Comparison of ENCODE assay signal across 10 mouse cellular contexts in the genomic region with DNA sequence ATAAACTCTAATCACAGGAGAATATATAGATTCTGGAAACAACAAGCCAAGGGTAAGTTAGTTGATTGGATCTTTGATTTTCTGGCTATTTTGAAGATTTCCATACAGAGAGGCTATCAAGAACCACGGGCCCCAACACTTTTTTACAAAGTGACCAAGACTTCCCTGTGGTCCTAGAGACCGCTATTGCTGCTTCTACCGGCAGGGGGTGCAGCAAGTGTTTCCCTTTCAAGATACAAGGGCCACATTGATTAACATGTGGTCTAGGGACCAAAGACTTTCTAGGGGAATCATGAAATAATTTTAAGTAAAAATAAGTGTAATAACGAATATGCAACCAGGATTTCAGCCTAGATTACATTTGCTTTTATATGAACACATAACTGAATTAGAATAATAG. TPM values are rescaled to one million over a fixed set of nuclear protein-coding genes. Genes with fewer than 3 reads are reported as not detected.
DNase-seq lines count a peak whose midpoint lies in the region; ATAC-seq and TF ChIP-seq lines count a peak whose summit lies in the region.
"Had no signal": no experiment of that assay in that cellular context is flagged by ENCODE, and none has a peak within 500 bp of the region (broad histone marks: within the 10 kb centered on the region; RNA-seq: fewer than 3 reads in every experiment).

No protein-coding gene starts in this region.

- no peak overlapping the region for H3K4me2 ChIP-seq in intestine, embryonic 14.5 days (ENCODE audit: low read length)
- no peak overlapping the region for H3K4me2 ChIP-seq in intestine, embryonic 15.5 days (replicated peaks)
- H3K4me2 ChIP-seq: lung, embryonic 15.5 days had no signal

- 0 out of 2 replicates have a peak, but pooled peaks have one; percentile 15 for TF ChIP-seq CTCF in G1E (IDR thresholded peaks at IDR 0.05; ENCODE audit: low read depth, low read length)
- peak; percentile 82 for TF ChIP-seq CTCF in left cerebral cortex, adult 2 months (IDR thresholded peaks at IDR 0.05)

- no peak overlapping the region for H3K27ac ChIP-seq in intestine, embryonic 14.5 days (ENCODE audit: low read depth)
- H3K27ac ChIP-seq in intestine, embryonic 15.5 days: no peak overlapping the region
- no peak overlapping the region for H3K27ac ChIP-seq in left cerebral cortex, adult 2 months
- H3K27ac ChIP-seq: lung, embryonic 15.5 days had no signal

- no peak overlapping the region for H3K9ac ChIP-seq in intestine, embryonic 14.5 days (ENCODE audit: low read length)
- no peak overlapping the region for H3K9ac ChIP-seq in intestine, embryonic 15.5 days
- H3K9ac ChIP-seq: lung, embryonic 15.5 days had no signal

- 0 out of 2 replicates have a peak, but pooled peaks cover 2% of the 10 kb centered on the region for H3K27me3 ChIP-seq in intestine, embryonic 14.5 days (replicated peaks; ENCODE audit: control insufficient read depth, insufficient read depth, low read length)
- no peaks in the 10 kb centered on the region for H3K27me3 ChIP-seq in intestine, embryonic 15.5 days (replicated peaks)
- peaks cover 5% of the 10 kb centered on the region for H3K27me3 ChIP-seq in G1E (ENCODE audit: insufficient read depth, low read length)

- no peaks in the 10 kb centered on the region for H3K36me3 ChIP-seq in intestine, embryonic 14.5 days (ENCODE audit: control insufficient read depth, insufficient read depth, low read length)
- H3K36me3 ChIP-seq in intestine, embryonic 15.5 days: no peaks in the 10 kb centered on the region
- H3K36me3 ChIP-seq in G1E (replicated peaks): no peaks in the 10 kb centered on the region
- H3K36me3 ChIP-seq: lung, embryonic 15.5 days had no signal

- peak; percentile 71 for DNase-seq in intestine, embryonic 14.5 days (ENCODE audit: low spot score)
- DNase-seq in G1E (ENCODE audit: low spot score): no peak
- peak; percentile 38 for DNase-seq in c-Kit-positive CD71-positive TER-119-positive erythroid progenitor cells, embryonic 14.5 days (ENCODE audit: low spot score)
- DNase-seq in left cerebral cortex, adult 2 months (ENCODE audit: extremely low spot score in 1 of 2, low spot score in 2 of 2): peak; percentile 36 to 54
- DNase-seq in natural killer cell, adult 2 months (ENCODE audit: low spot score in 2 of 2): peak; percentile 38 to 68
- DNase-seq in thymus, postnatal 14 days: peak; percentile 68

- ATAC-seq in intestine, embryonic 14.5 days (replicated peaks; ENCODE audit: low FRiP score, low TSS enrichment, low read depth): no peak
- ATAC-seq in intestine, embryonic 15.5 days: no peak
- ATAC-seq in G1E (ENCODE audit: extremely low read depth, insufficient number of reproducible peaks, low FRiP score, poor library complexity, severe bottlenecking): no peak
- ATAC-seq in granulocyte monocyte progenitor cell, adult 5-6 weeks (replicated peaks; ENCODE audit: poor library complexity, severe bottlenecking): peak; percentile 74

- WGBS in intestine, embryonic 14.5 days: 5% methylated on average over 4 of the region's 4 CpGs
- 5% methylated on average over 4 of the region's 4 CpGs for WGBS in intestine, embryonic 15.5 days

- no peaks in the 10 kb centered on the region for H3K4me1 ChIP-seq in intestine, embryonic 14.5 days (replicated peaks; ENCODE audit: control insufficient read depth, insufficient read depth, low read length)
- H3K4me1 ChIP-seq in intestine, embryonic 15.5 days (replicated peaks): no peaks in the 10 kb centered on the region
- H3K4me1 ChIP-seq in G1E (ENCODE audit: insufficient read depth, low read depth, low read length): peaks cover 2% of the 10 kb centered on the region; the same call in 1 of the 2 replicates
- H3K4me1 ChIP-seq: lung, embryonic 15.5 days had no signal

- no peak overlapping the region for H3K4me3 ChIP-seq in intestine, embryonic 14.5 days (ENCODE audit: low read depth, low read length)
- H3K4me3 ChIP-seq in intestine, embryonic 15.5 days (replicated peaks): no peak overlapping the region
- no peak overlapping the region for H3K4me3 ChIP-seq in G1E (ENCODE audit: low read depth, low read length)
- no peak overlapping the region for H3K4me3 ChIP-seq in left cerebral cortex, adult 2 months
- H3K4me3 ChIP-seq: erythroblast, embryonic 14.5 days; lung, embryonic 15.5 days had no signal

- H3K9me3 ChIP-seq in intestine, embryonic 14.5 days (ENCODE audit: control insufficient read depth, low read length): no peaks in the 10 kb centered on the region
- no peaks in the 10 kb centered on the region for H3K9me3 ChIP-seq in intestine, embryonic 15.5 days
- no peaks in the 10 kb centered on the region for H3K9me3 ChIP-seq in G1E (replicated peaks)
- H3K9me3 ChIP-seq: lung, embryonic 15.5 days had no signal

- intact Hi-C loops in left cerebral cortex, adult 2 months (cut with DNase I): loop anchor here (1.0 to 2.0 kb wide), 2 partner anchors 912 to 988 kb away; no protein-coding TSS in a partner anchor

RNA-seq across cellular contexts. Expression of gene Pigm, which starts 34.5 kb away (rescaled TPM):
- 8.7 TPM in 2 replicates for polyA plus RNA-seq in intestine, embryonic 14.5 days (2014; fragmentation: Nextera tagmentation; extraction: Ambion mirVana)
- polyA plus RNA-seq in intestine, embryonic 15.5 days (2015; fragmentation: Nextera tagmentation; extraction: Ambion mirVana): 6.3 and 6.4 TPM in 2 replicates
- 28.3 and 29.5 TPM in 2 replicates for total RNA-seq in G1E (2014; fragmentation: Nextera tagmentation)
- total RNA-seq in G1E (2017): 19.2 and 19.7 TPM in 2 replicates
- polyA plus RNA-seq in G1E (2012): 10.6 and 12.8 TPM in 2 replicates
- 10.2 and 16.0 TPM in 2 replicates for total RNA-seq in granulocyte monocyte progenitor cell, adult 5-6 weeks (2014; fragmentation: Nextera tagmentation)
- total RNA-seq in granulocyte monocyte progenitor cell, adult 5-6 weeks (2017): 13.8 and 16.2 TPM in 2 replicates
- total RNA-seq in left cerebral cortex, adult 2 months (2021): 1 to 10 TPM; 9.3 to 9.8 TPM
